Mouse (Mus musculus) urinary bladder, postnatal 4 days (tissue): ENCODE data around the gene Tas2r135.

Experiments used
- DNase-seq, 2 experiments: peaks; one replicate each; pipeline ENCODE4 v3.0.0; 2021 to 2022; ENCODE audit warnings: low spot score in 2 of 2

The Tas2r135 gene

DNA sequence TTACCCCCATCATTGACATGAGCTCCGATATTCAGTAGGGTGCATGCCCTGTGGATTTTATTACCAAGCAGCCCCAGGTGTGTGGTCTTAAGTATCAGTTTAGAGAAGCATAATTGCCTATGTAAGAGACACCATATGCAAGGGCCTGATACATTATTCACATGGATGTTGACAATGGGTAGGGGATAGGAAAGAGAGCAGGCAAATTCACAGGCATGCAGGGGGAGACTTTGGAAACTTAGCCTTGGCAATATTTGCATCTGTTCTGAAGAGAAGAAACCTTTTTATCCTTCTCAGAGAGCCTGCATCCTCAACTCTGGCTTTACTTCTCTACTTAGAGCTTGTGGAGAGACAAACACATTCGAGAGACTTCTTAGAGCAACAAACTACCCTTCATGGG, at the start of gene Tas2r135:
Tas2r135 (plus strand) TSS at position 301 of the 400 bp plus-strand sequence.
- no peak for DNase-seq

DNA sequence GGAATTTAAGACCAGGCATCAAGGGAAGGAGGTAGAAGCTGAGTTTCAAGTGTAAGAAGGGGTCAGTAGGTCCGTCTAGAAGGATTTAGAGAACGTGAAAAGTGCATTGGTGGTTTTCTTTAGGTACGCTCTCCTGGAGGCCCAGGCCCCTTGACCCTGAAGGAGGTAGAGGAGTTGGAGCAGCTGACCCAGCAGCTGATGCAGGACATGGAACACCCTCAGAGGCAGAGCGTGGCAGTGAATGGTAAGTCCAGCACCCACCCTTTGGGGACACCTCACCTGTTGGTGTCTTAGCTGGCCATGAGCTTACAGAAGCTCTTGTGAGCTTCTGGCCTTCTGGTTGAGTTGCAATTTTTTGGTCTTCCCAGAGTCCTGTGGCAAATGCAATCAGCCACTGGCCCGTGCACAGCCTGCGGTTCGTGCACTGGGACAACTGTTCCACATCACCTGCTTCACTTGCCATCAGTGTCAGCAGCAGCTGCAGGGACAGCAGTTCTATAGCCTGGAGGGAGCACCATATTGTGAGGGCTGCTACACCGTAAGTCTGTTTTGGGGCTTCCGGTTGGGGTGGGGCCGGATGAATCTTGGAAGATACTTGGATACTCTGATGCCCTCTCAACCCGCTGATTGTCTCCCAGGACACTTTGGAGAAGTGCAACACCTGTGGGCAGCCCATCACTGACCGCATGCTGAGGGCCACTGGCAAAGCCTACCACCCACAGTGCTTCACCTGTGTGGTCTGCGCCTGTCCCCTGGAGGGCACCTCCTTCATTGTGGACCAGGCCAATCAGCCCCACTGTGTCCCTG, 49.2 kb upstream of the Tas2r135 start:
- DNase-seq: no peak

DNA sequence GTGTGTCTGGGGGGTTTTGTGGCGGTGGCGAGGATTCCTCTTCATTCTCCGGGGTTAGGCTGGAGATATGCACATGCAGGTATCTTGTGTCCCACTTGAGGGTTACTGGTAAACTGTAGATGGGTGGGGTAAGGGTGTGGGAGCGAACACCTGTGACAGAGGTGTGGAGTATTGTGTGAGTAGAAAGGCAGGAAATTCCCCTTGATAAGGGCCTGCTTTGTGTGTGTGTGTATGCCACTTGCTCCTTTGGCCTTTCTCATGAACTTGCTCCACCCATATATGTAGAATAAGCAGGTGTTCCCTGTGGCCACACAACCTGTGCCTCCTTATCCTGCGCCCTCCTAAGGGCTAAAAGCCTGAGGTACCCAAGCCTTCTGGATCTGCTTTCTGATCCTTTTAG, 48.3 kb upstream of the Tas2r135 start:
- no peak for DNase-seq

DNA sequence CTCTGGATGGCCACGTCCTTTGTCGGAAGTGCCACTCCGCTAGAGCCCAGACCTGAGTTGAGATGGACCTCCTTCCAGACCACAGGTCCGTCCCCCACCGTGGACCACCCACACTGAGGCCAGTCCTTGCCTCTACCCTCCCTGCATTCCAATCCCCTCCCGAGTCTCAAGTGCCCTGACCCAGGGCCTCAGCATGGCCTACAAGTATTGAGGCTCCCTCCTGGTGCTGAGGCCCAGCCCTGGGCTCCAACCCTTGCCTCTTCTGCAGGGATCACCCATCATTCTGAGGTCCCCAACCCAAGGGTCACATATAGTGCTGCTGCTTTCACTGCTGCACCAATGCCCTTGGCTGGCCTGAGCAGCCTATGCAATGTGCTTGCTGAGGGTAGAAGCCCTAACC, 47.3 kb upstream of the Tas2r135 start:
- no peak for DNase-seq

DNA sequence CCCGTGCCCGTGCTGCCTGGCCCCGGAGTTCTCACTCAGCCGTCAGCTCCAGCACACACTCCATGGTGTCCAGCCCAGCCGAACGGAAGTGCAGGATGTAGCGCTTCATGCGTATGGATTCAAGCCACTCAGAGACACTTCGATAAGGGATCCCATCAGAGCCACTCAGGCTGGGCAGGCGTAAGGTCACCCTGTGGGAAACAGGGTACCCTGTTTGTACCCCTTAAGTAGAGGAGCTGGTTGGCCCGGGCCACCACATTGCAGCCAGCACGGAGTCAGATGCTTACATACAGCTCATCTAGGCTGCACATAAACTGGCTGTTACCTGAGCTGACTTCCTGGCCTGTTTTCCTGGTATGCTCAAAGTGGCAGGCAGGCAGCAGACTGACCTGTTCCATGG, 46.3 kb upstream of the Tas2r135 start:
- DNase-seq: no peak

DNA sequence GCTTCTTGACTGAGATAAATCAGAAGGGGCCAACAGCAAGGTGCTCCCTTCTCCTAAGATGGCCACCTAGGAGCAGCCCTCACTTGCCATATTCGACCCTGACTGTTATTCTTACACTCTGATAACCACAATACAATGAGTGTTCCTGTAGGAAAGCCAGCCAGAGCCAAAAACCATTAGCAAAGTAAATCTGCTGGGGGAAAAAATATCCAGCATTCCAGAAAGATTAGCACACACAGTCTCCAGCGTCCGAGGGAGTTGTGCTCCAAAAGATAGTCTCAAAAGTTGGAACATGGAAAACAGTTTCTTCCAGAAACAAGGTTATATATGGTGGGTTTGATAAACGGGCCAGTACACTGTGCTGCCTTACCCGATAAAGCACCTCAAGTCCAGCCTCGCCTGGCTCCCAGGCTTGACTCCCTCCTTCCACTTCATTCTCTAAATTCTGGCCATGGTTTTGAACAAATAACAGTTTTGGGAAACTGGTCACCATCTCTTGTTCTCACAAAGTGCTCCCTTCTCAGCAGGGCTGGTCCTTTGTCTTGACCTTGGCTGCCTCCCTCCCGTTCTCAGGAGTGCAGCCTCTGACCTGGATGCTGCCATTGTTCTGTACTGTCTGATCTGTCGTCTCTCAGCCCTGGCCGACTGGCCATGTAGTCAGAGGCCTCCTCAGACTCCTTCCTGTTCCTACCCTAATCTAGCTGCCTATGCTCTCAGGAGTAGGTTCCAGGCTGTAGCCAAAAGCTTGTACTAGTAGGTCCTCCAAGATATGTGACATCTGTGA, 45.7 kb upstream of the Tas2r135 start:
- no peak for DNase-seq

DNA sequence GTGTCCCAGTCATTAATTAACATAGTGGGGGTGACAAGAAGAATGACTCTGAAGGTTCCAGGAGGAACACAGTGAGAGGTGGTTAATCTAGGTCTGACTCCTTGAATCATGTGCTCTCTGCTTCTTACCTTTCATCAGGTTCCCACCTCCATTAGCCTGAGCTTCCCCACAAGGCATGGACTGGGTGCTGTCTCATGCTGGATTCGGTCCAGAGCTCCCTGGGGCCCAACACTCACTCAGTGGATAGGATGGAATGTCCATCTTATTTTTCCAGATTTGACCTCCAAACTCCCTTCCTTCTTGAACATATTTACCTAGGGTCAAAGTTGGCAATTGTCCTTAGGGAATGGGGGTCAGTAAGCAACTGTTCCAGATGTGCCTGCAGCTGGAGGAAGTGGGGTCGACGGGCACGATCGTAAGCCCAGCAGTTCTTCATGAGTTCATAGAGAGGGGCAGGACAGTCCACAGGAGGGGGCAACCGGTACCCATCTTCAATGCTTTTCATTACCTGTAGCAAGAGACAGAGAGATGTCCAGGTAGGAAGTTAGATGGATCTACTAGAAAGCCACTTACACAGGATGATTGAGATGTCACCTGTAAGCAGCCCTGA, 44.9 kb upstream of the Tas2r135 start:
- DNase-seq: no peak

DNA sequence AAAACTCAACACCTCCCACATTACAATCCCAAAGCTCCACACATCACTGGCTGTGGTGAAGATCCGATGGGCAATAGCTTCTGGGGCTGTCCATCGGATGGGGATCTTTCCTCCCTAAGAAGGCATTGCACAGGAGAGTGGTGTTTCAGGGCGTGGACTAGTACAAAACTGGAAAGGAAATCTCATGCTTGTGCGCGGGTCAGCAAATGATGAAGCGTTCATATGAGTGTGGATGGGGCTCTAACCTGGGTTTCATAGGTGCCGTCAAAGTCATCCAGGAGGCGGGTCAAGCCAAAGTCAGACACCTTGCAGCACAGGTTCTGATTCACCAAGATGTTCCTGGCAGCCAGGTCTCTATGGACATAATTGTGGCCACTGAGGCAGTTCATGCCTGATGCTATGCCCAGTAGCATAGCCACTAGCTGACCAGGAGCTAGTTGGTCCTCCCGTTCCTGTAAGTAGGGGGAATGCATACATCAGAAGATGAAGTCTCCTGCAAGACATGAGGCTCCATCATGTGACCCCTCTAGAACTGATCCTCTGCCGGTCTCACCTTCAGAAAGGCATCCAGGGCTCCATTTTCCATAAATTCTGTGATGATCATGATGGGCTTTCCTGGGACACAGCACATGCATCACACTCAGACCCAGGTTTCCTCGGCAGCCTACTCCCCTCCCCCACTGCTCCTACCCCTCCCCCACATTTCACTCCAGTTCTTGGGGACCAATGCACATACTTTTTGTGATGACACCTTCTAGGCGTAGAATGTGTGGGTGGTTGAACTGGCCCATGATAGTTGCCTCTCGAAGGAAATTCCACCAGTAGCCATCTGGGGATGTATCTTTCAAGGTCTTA, 44.0 kb upstream of the Tas2r135 start:
- DNase-seq: no peak

DNA sequence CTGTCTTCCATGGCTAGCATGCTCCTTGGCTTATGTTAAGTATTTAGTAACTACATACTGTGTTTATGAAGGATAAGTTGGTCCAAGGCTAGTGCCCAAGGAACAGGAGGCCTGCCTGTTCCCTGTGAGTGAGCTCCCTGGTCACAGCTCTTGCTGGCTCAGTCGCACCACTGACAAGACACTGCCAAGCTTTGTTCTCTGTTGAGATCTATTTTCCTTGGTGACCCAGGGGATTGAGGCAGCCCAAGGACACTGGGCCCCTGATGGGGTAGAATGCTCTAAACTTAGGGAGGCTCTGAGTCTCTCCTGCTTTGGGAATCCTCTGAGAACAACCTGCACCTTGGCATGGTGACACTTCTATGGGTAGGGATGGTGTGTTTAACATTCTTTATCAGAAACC, 43.2 kb upstream of the Tas2r135 start:
- no peak for DNase-seq

DNA sequence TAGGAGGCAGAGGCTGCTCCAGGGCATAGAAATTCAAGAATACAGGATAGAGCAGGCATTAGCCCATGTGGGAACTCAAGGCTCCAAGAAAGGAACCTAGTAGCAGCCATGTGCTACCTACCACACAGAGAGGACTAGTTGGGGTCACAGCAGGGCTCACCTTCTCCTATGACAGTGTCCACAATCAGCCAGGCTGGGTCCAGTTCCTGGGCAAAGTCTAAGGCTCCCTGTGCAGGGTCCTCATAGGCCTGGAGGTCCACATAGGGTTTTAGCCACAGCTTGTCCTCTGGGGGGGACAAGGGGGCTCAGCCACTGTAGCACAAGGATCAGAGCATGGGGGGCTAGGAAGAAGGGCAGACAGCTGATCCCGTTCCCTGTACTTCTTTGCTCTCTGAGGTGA, 42.7 kb upstream of the Tas2r135 start:
- DNase-seq: no peak

DNA sequence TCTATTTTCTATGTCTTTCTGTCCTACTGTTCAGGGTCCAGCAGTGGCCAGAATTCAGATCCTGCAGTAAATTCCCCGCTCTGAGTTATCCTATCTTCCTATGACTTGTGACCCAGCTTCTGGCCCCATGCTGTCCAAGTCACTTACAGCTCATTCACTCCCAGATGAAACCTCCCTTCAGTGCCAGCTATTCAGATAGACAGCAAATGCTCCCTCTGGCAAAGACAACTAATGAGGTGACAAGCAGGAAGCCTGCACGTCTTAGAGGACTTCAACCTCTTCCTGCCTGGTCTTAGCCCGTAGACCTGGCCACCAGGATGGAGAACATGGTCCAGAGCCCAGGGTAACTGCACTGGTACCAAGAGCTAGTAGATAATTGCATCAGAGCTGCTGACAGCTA, 42.3 kb upstream of the Tas2r135 start:
- DNase-seq: no peak

DNA sequence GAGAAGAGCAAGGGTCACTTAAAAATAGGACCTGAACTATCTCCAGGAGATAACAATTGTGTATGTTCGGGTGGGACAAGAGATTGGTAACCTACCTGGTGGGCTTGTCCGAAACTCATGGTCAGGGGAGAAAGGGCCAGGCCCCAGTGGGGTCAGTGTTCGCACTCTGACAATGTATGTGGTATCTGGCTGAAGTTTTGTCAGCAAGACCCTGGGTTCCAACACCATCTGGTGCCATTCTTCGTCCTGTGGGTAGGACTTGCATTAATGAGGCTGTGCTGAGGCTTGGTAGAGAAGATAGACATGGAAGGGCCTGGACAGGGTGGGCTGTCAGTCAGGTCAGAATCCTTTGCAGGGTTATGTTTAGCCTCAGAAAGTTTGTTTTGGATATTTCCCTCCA, 41.2 kb upstream of the Tas2r135 start:
- no peak for DNase-seq

DNA sequence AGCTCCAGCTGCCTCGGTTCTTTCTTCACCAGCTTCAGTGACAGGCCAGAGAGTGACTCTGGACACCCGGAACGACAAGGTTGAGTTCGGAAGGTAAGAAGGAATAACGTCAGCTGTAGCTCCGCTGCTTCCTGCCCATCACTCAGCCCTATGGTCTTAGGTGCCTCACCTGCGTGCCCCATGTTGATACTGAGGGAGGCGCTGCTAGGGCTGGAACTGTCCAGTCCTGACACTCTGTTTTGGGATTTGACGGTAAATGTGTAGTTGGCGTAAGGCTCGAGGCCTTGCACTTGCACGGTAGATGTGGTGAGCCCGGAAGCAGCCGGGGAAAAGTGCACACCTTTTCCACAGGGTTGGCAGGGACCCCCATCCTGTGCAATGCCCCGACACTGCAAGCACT, 40.6 kb upstream of the Tas2r135 start:
- no peak for DNase-seq

DNA sequence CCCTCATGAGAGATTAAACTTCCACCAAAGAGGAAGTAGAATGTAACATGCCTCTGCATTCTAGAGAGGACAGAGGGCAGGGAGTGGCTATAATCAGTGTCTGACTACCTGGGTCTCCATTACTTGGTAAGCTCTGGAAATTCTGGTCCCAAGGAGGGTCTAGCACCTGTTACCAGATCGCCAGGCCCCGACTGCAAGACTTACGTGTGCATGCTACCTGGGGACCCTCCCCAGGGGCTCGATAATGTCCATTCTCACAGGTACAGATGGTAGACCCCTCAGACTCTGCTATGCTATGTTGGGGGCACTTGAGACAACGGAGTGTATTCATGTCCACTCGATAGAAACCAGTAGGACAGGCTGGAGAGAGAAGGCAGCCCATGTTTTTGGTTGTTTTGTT, 40.0 kb upstream of the Tas2r135 start:
- no peak for DNase-seq

DNA sequence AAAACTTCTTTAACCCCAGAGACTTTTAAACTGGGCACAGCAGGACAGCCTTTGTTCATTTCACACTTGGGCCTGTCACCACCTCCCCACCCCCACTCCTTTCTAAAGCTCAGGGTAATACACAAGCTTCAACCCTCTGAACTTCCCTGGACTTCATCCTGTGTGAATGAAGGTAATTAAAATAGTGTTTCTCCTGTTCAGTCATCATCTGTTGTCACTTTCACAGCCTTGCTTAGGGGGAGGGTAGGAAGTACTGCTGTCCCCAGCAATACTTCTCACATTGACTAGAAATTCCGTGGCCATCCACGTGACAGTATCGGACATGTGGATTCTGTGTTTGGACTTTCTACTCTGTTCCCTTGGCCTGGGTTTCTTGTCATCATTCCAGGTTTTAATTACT, 35.4 kb upstream of the Tas2r135 start:
- no peak for DNase-seq

DNA sequence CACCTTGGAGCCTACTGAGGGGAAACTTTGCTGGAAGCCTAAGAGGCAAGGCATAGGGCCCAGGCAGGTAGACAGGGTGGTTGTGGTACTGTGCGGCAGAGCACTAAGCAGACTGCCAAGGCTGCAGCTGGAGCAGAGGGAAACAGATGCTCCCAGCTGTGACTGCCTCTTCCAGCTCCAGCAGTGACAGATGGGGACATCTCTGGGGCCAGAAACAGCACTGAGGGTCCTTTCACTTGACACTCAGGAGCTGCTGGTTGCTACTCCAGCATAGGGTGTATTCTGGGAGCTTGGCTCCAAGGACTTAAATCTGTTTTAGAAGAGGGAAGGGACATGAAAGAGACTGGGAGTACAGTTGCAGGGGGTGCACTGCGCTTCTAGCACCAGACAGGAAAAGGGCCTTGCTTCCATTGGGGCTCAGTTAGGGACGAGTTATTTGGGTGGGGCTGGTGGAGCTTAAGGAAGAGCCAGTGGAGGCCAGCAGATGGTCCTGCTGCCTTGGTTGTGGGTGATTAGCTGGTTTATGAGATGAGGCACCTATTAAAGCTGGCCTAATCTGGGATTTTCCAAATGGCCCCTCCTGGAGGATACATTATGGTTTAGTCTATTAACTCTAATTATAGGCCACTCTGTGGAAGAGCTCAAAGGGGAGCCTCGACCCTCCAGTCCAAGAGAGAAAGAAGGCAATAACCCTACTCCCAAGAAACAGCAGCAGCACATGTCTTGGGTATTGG, 34.4 kb upstream of the Tas2r135 start:
- no peak for DNase-seq

DNA sequence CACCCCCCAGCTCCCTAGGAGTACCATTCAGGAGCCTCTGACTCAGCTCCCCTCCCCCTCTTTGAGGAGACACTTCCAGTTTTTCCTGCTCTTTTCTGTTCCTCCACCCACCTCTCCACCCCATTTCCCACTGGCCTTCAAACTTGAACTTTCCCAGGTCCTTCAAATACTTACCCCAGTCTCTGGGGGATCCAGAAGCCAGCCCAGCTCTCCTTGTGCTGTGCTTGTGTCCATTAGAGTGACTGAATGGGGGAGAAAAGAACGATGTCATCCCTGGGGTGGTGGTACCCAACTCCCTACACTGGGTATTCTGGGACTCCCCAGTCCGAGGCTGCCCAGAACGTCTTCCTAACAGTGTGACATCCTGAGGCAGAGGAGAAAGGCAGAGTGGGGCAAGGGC, 33.2 kb upstream of the Tas2r135 start:
- no peak for DNase-seq

DNA sequence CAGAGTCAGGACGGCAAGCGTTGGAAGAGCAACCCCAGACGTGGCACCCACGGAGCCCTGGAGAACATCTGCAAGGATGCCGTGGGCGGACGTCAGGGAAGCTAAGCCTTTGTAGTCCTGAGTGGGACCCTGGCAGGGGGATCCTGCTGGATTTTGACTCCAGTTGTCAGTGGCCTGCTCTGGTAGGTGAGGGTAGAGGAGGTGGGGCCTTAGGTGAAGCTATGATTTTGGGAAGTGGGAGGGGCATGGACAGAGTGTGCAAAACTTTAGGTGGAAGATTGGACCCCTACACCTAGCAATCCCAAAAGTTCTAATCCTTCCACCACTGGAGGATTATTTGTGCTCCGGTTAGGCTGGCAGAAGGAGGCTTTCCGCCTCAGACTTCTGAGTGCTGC, 32.8 kb upstream of the Tas2r135 start:
- DNase-seq: no peak

DNA sequence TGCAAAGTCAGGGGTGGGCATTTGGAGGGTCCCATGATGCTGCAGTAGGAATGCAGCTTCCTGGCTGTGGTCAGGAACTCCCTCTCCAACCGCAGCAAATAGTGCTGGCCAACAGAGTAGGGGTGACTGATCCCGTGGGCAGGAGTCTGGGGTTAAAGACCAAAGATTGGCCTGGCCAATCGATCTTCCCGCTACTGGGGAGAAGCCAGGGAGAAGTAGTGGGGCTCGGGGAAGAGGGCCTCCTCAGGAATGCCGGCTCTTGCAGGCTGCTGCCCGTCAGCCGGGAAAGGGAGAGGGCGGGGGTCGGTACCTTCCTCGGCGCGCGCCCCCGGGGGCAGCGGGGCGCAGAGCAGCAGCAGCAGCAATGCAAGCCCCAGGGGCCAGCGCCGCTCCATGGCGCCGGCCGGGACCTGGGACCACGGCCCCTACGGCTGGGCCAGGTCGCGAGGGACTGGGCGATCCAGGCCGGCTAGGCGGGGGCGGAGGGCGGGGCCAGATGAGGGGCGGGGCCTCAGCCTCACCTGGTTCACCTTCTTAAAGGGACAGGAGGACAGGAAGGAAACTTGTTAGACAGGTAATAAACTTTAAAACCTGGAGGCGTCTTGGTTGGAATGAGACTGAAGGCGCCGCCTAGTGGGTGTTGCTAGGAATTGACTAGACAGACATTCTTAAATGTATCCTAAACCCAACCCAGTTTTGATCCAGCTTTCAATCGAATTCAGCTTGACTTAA, 32.3 kb upstream of the Tas2r135 start, which contains the start of gene Epha1:
Epha1 (minus strand) TSS at position 453 of the 732 bp plus-strand sequence.
- DNase-seq: no peak

DNA sequence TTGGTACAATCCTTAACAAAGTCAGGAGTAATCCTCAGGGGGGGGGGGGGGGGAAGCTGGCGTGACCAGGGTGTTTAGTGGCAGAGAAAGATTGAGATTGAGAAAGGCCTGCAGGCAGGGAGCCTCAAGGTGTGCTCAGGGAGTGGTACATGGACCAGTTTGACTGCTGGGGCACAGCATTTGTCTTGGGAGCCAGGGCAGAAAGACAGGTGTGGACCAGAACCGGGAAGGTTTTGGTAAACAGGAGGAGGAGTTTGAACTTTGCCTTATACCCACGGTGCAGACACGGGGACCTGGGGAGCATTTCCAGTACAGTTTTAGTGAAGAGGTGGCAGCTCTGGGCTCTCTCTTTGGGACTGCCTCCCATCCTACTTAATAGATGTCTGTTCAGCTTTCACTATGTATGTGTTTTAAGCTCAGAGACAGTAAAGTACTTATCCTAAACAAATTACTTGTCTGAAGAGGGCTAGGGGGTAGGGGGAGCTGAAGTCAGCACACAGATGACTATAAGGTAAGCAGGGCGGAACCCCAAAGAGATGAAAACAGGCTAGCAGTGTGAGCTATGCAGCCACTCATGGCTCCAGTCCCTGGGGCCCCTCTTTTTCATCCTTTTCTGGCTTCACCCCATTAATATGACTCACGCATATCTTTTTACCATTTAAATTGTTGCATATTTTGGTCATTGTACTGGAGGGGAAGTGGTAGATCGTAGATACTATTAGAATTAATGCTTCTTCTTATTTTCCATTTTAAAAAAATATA, 31.4 kb upstream of the Tas2r135 start:
- DNase-seq: no peak
